Mouse (Mus musculus) fibroblast of lung, adult 2 months (primary cell): Measurements from ENCODE around the gene Trio.

Experiments
- DNase-seq: peaks from one replicate; pipeline ENCODE4 v3.0.0-alpha.2; 2011; ENCODE audit warnings: low read depth

Trio gene

GRCm38 (mm10) chr15:27991892-27992593 is 33.6 kb downstream of the Trio start:
- DNase-seq = no peak

GRCm38 (mm10) chr15:27991066-27991701 is 34.5 kb downstream of the Trio start:
- DNase-seq = no peak

GRCm38 (mm10) chr15:27987979-27988378 is 37.7 kb downstream of the Trio start:
- DNase-seq = no peak

GRCm38 (mm10) chr15:27984881-27985280 is 40.8 kb downstream of the Trio start:
- DNase-seq = no peak

- DNase-seq = no peak
These were observed 43.7 kb downstream of the Trio start for GRCm38 (mm10) chr15:27981764-27982500.

- no peak for DNase-seq
These were observed 44.4 kb downstream of the Trio start for GRCm38 (mm10) chr15:27981258-27981657.

- no peak for DNase-seq
These were observed 45.2 kb downstream of the Trio start for GRCm38 (mm10) chr15:27980436-27980835.

- no peak for DNase-seq
These were observed 48.7 kb downstream of the Trio start for GRCm38 (mm10) chr15:27976950-27977349.

- DNase-seq = no peak
These were observed 49.3 kb downstream of the Trio start for GRCm38 (mm10) chr15:27976366-27976765.

GRCm38 (mm10) chr15:27974637-27975036 is 51.0 kb downstream of the Trio start:
- no peak for DNase-seq

- no peak for DNase-seq
These were observed 57.5 kb downstream of the Trio start for GRCm38 (mm10) chr15:27968183-27968582.

- DNase-seq = no peak
These were observed 58.3 kb downstream of the Trio start for GRCm38 (mm10) chr15:27967128-27967876.

- no peak for DNase-seq
These were observed 60.8 kb downstream of the Trio start for GRCm38 (mm10) chr15:27964877-27965276.

GRCm38 (mm10) chr15:27963506-27963905 is 62.1 kb downstream of the Trio start:
- DNase-seq = no peak

- DNase-seq = no peak
These were observed 65.0 kb downstream of the Trio start for GRCm38 (mm10) chr15:27960642-27961041.

- no peak for DNase-seq
These were observed 67.8 kb downstream of the Trio start for GRCm38 (mm10) chr15:27957867-27958266.

GRCm38 (mm10) chr15:27955614-27956013 is 70.0 kb downstream of the Trio start:
- DNase-seq = no peak

- DNase-seq = no peak
These were observed 71.3 kb downstream of the Trio start for GRCm38 (mm10) chr15:27954356-27954755.

GRCm38 (mm10) chr15:27953570-27953969 is 72.1 kb downstream of the Trio start:
- DNase-seq = no peak

- DNase-seq = no peak
These were observed 74.5 kb downstream of the Trio start for GRCm38 (mm10) chr15:27951195-27951594.

- DNase-seq = no peak
These were observed 76.5 kb downstream of the Trio start for GRCm38 (mm10) chr15:27949196-27949595.

- no peak for DNase-seq
These were observed 77.8 kb downstream of the Trio start for GRCm38 (mm10) chr15:27947880-27948279.
